Mouse (Mus musculus) lung, postnatal 10 days (tissue): ENCODE results near the gene Hist1h2bm.
"Not testable (repeated sequence)": the region's sequence is repeated elsewhere in the genome, so short reads cannot be mapped to it uniquely, and the experiment has no call there.

Experiments used
- DNase-seq: peaks from one replicate; pipeline ENCODE4 v3.0.0; 2021

Gene Hist1h2bm

GRCm38 (mm10) chr13:21721757-21722372, at the start of gene Hist1h2bm:
Gene Hist1h2bm (plus strand): TSS chr13:21722044.
- DNase-seq: peak; percentile 71

GRCm38 (mm10) chr13:21677305-21677704, 44.5 kb upstream of the Hist1h2bm start, which contains the start of gene Olfr1360:
Gene Olfr1360 (minus strand): TSS chr13:21677405.
- no peak for DNase-seq

- DNase-seq: no peak
Observed at GRCm38 (mm10) chr13:21697811-21698210, 24.0 kb upstream of the Hist1h2bm start, which contains the start of gene Olfr1359. Gene Olfr1359 (plus strand): TSS chr13:21698111.

- DNase-seq: no peak
Observed at GRCm38 (mm10) chr13:21706669-21707068, 15.2 kb upstream of the Hist1h2bm start.

GRCm38 (mm10) chr13:21710031-21710711, 11.7 kb upstream of the Hist1h2bm start:
- peak; percentile 93 for DNase-seq

- peak; percentile 80 for DNase-seq
Observed at GRCm38 (mm10) chr13:21710821-21711525, 10.9 kb upstream of the Hist1h2bm start.

- DNase-seq: no peak
Observed at GRCm38 (mm10) chr13:21711698-21712097, 10.1 kb upstream of the Hist1h2bm start.

- DNase-seq: peak; percentile 76
Observed at GRCm38 (mm10) chr13:21714725-21715124, 7.1 kb upstream of the Hist1h2bm start.

- no peak for DNase-seq
Observed at GRCm38 (mm10) chr13:21715131-21715863, 6.5 kb upstream of the Hist1h2bm start.

- peak; percentile 88 for DNase-seq
Observed at GRCm38 (mm10) chr13:21715864-21716539, 5.8 kb upstream of the Hist1h2bm start, which contains the start of the genes Hist1h2bl and Hist1h2ai. Gene Hist1h2bl (minus strand): TSS chr13:21716143. Gene Hist1h2ai (plus strand): TSS chr13:21716422.

GRCm38 (mm10) chr13:21716540-21717391, 5.1 kb upstream of the Hist1h2bm start:
- peak; percentile 16 for DNase-seq

GRCm38 (mm10) chr13:21717397-21718357, 4.2 kb upstream of the Hist1h2bm start, which contains the start of gene Hist1h3h:
Gene Hist1h3h (plus strand): TSS chr13:21717659.
- peak; percentile 88 for DNase-seq

- no peak for DNase-seq
Observed at GRCm38 (mm10) chr13:21718381-21719080, 3.3 kb upstream of the Hist1h2bm start.

GRCm38 (mm10) chr13:21721107-21721756, 612 bp upstream of the Hist1h2bm start:
- DNase-seq: not testable (repeated sequence)

GRCm38 (mm10) chr13:21722373-21722925, 605 bp downstream of the Hist1h2bm start:
- no peak for DNase-seq

- DNase-seq: no peak
Observed at GRCm38 (mm10) chr13:21722993-21723836, 1.4 kb downstream of the Hist1h2bm start.

- no peak for DNase-seq
Observed at GRCm38 (mm10) chr13:21727948-21728572, 6.2 kb downstream of the Hist1h2bm start.
